In genomic region chr4:141099956-141100355, GRCm38 (mm10) we compare ENCODE assay signal across 19 mouse cellular contexts. TPM values are rescaled to one million over a fixed set of nuclear protein-coding genes. Genes with fewer than 3 reads are reported as not detected.
"Had no signal": no experiment of that assay in that cellular context is flagged by ENCODE, and none has a peak within 500 bp of the region (broad histone marks: within the 10 kb centered on the region; RNA-seq: fewer than 3 reads in every experiment).

No protein-coding gene starts in this region.

- H3K9me3 ChIP-seq: neural tube, embryonic 13.5 days; neural tube, embryonic 15.5 days; stomach, embryonic 15.5 days had no signal

- DNase-seq: retina, postnatal 1 day; right cerebral cortex, adult 18-20 months; right cerebral cortex, postnatal 14 days; right cerebral cortex, postnatal 4 days; spleen, adult 18-20 months; thymus, adult 18-20 months; thymus, adult 2 months; thymus, postnatal 14 days; thymus, postnatal 25 days; thymus, postnatal 36 days; thymus, postnatal 4 days had no signal

- H3K9ac ChIP-seq: neural tube, embryonic 13.5 days; neural tube, embryonic 15.5 days; stomach, embryonic 15.5 days had no signal

- H3K4me2 ChIP-seq: neural tube, embryonic 13.5 days; neural tube, embryonic 15.5 days; stomach, embryonic 15.5 days had no signal

- H3K27me3 ChIP-seq: neural tube, embryonic 13.5 days; neural tube, embryonic 15.5 days; stomach, embryonic 15.5 days had no signal

- H3K36me3 ChIP-seq: neural tube, embryonic 13.5 days; neural tube, embryonic 15.5 days; stomach, embryonic 15.5 days had no signal

- H3K4me1 ChIP-seq: neural tube, embryonic 13.5 days; neural tube, embryonic 15.5 days; stomach, embryonic 15.5 days had no signal

- H3K4me3 ChIP-seq: neural tube, embryonic 13.5 days; neural tube, embryonic 15.5 days; stomach, embryonic 15.5 days had no signal

- H3K27ac ChIP-seq: neural tube, embryonic 13.5 days; neural tube, embryonic 15.5 days; stomach, embryonic 15.5 days; stomach, postnatal 0 days had no signal

RNA-seq across cellular contexts. Expression of gene Spata21, which starts 11.8 kb away (rescaled TPM):
- total RNA-seq: neutrophil, adult 5-6 weeks had no signal
- polyA plus RNA-seq: neural tube, embryonic 13.5 days; small intestine, adult 2 months; spleen, adult 2 months; urinary bladder, adult 2 months had no signal
